Mouse (Mus musculus) kidney, postnatal 0 days (tissue): Measurements from ENCODE around the gene Il10rb. TPM values are rescaled to one million over a fixed set of nuclear protein-coding genes. Genes with fewer than 3 reads are reported as not detected.
"Not testable (repeated sequence)": the region's sequence is repeated elsewhere in the genome, so short reads cannot be mapped to it uniquely, and the experiment has no call there.

Experiments used
- ATAC-seq: fragments of 200-750 bp; cut with Nextera tagmentation; replicated peaks from 2 replicates; pipeline ENCODE4 v1.8.0; 2017; ENCODE audit warnings: low read depth, moderate number of reproducible peaks, moderate TSS enrichment, moderate library complexity; ENCODE audit not compliant: low FRiP score
- DNase-seq: peaks from one replicate; pipeline ENCODE4 v3.0.0-alpha.2; 2016; ENCODE audit warnings: low spot score
- H3K27ac ChIP-seq: fragments of 300-500 bp; sonication (generic); 2 replicates; pipeline ENCODE4 v1.5.1; 2014; ENCODE audit warnings: mild to moderate bottlenecking
- H3K27me3 ChIP-seq: fragments of 300-500 bp; sonication (generic); 2 replicates; pipeline ENCODE4 v1.6.1; 2014; ENCODE audit warnings: low read length, mixed read lengths; ENCODE audit not compliant: insufficient read depth
- H3K36me3 ChIP-seq: fragments of 300-500 bp; sonication (generic); 2 replicates; pipeline ENCODE4 v1.6.1; 2014; ENCODE audit warnings: low read length, mixed read lengths; ENCODE audit not compliant: insufficient read depth
- H3K4me1 ChIP-seq: fragments of 300-500 bp; sonication (generic); replicated peaks from 2 replicates; pipeline ENCODE4 v1.6.1; 2014; ENCODE audit warnings: antibody characterized with exemption, low read length, mixed read lengths; ENCODE audit not compliant: insufficient read depth
- H3K4me2 ChIP-seq: fragments of 300-500 bp; sonication (generic); 2 replicates; pipeline ENCODE4 v1.6.1; 2014; ENCODE audit warnings: mild to moderate bottlenecking, low read length, moderate library complexity, mixed read lengths
- H3K4me3 ChIP-seq: fragments of 300-500 bp; sonication (generic); replicated peaks from 2 replicates; pipeline ENCODE4 v1.5.1; 2014; ENCODE audit warnings: low read depth, low read length
- H3K9ac ChIP-seq: fragments of 300-500 bp; sonication (generic); 2 replicates; pipeline ENCODE4 v1.6.1; 2014; ENCODE audit warnings: low read depth, low read length
- H3K9me3 ChIP-seq: fragments of 300-500 bp; sonication (generic); replicated peaks from 2 replicates; pipeline ENCODE4 v1.6.1; 2016; ENCODE audit warnings: low read length, inconsistent platforms, mixed read lengths
- CTCF ChIP-seq: IDR thresholded peaks from 2 replicates; pipeline ENCODE4 v1.5.1; 2016; ENCODE audit warnings: antibody characterized with exemption, low read depth, mild to moderate bottlenecking, moderate library complexity
- WGBS: fragments of 180-500 bp; shearing (Covaris S2); extraction: QIAGEN DNeasy Blood & Tissue Kit; methylation state at CpG from one replicate; pipeline ENCODE4 v1.1.7; 2014; 5-methylcytosine and 5-hydroxymethylcytosine counted together
- polyA plus RNA-seq: library from polyadenylated mRNA; unstranded; fragments of >200 nt; fragmentation: Nextera tagmentation; extraction: Ambion mirVana; gene quantifications from 2 replicates; pipeline ENCODE4 v1.2.1, GENCODE M21; 2015

Gene Il10rb
- polyA plus RNA-seq, 1 experiment from 2014 or later: 44.6 TPM

DNA sequence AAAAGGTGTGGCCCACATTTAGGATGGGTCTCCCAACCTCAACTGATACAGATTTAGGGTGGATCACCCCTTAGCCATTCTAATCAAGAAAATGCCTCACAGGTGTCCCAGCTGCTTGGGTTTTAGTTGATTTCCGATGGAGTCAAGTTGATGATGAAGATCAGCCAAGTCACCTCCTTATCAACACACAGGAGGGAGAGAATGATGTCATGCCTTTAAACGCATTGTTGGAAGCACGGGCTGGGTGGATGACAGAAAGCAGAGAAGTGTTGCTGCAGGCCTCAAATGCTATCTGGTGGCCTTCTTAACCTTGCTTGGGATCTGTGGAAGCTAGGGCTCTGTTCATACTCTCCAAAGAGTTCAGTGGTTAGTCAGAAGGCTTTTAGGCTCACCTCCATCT, 28.2 kb downstream of the Il10rb start:
- Histone ChIP-seq H3K4me2 (no peak overlapping the region), H3K27ac (no peak overlapping the region), H3K9ac (no peak overlapping the region), H3K27me3 (no peaks in the 10 kb centered on the region), H3K9me3 (no peaks in the 10 kb centered on the region), H3K4me1 (no peaks in the 10 kb centered on the region), H3K36me3 (no peaks in the 10 kb centered on the region), H3K4me3 (no peak overlapping the region)
- TF ChIP-seq CTCF: no peak
- ATAC-seq (no peak), DNase-seq (no peak)
- WGBS: 85% methylated on average over 3 of the region's 3 CpGs

- TF ChIP-seq CTCF: no peak
- DNase-seq: no peak
- H3K27ac ChIP-seq: no peak overlapping the region; the same call in 1 of the 2 replicates
- WGBS: 60% methylated on average over 3 of the region's 3 CpGs
- H3K4me1 ChIP-seq: no peaks in the 10 kb centered on the region
- H3K9me3 ChIP-seq: no peaks in the 10 kb centered on the region
- no peak overlapping the region for H3K9ac ChIP-seq
- no peak overlapping the region for H3K4me2 ChIP-seq
- H3K27me3 ChIP-seq: no peaks in the 10 kb centered on the region
- no peak overlapping the region for H3K4me3 ChIP-seq
- H3K36me3 ChIP-seq: no peaks in the 10 kb centered on the region
- no peak for ATAC-seq
These were observed 32.1 kb downstream of the Il10rb start for GRCm38 (mm10) chr16:91438081-91438480.

DNA sequence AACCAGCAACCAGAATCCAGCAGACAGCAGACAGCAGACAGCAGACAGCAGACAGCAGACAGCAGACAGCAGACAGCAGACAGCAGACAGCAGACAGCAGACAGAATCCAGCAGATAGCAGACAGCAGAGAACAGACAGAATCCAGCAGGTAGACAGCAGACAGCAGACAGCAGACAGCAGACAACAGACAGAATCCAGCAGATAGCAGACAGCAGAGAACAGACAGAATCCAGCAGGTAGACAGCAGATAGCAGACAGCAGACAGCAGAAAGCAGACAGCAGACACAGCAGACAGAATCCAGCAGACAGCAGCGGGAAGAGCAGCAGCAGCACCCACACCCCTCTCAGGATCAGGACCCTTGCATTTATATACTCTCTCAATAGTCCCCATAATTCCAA, 32.6 kb downstream of the Il10rb start:
- 70% methylated on average over 1 of the region's 1 CpGs for WGBS

DNA sequence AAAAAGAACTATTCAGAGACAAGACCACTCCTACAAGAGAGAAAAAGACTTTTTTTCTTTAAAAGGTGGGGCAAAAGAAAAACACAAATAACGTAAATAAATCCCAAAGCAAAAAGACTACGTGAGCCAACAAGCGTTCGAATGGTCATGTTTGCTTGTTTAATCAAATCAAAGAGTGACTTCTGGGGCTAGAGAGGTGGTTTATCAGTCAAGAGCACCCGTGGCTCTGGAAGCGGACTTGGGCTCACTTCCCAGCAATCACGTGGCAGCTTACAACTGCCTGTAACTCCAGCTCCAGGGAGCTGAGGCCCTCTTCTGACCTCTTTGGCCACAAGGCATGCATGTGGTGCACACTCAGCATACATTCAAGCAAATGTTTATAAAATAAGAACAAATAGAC, 35.4 kb downstream of the Il10rb start:
- H3K36me3 ChIP-seq: no peaks in the 10 kb centered on the region
- WGBS: 47% methylated on average over 7 of the region's 7 CpGs
- no peak overlapping the region for H3K9ac ChIP-seq
- H3K9me3 ChIP-seq: no peaks in the 10 kb centered on the region
- ATAC-seq (no peak), DNase-seq (peak; percentile 48)
- no peak overlapping the region for H3K4me2 ChIP-seq
- H3K27ac ChIP-seq: no peak overlapping the region
- peak; percentile 31; the same call in 1 of the 2 replicates for TF ChIP-seq CTCF
- no peaks in the 10 kb centered on the region for H3K27me3 ChIP-seq
- no peak overlapping the region for H3K4me3 ChIP-seq
- no peaks in the 10 kb centered on the region for H3K4me1 ChIP-seq

More for the DNA sequence above, 32.6 kb downstream of the Il10rb start:
- not testable (repeated sequence) for H3K4me1 ChIP-seq, H3K9me3 ChIP-seq, ATAC-seq, H3K4me2 ChIP-seq, H3K27me3 ChIP-seq, DNase-seq, H3K27ac ChIP-seq, H3K9ac ChIP-seq, H3K4me3 ChIP-seq, H3K36me3 ChIP-seq

GRCm38 (mm10) chr16:91441811-91442240, 35.9 kb downstream of the Il10rb start:
- no peak for ATAC-seq

GRCm38 (mm10) chr16:91442446-91442845, 36.5 kb downstream of the Il10rb start:
- ATAC-seq (no peak), DNase-seq (no peak)
- Histone ChIP-seq H3K9me3 (no peaks in the 10 kb centered on the region), H3K36me3 (no peaks in the 10 kb centered on the region), H3K9ac (no peak overlapping the region), H3K4me1 (no peaks in the 10 kb centered on the region), H3K4me3 (no peak overlapping the region), H3K27me3 (no peaks in the 10 kb centered on the region), H3K4me2 (no peak overlapping the region), H3K27ac (no peak overlapping the region)
- WGBS: 79% methylated on average over 4 of the region's 4 CpGs
- TF ChIP-seq CTCF: no peak

More at GRCm38 (mm10) chr16:91441811-91442240, 35.9 kb downstream of the Il10rb start:
- H3K9ac ChIP-seq: no peak overlapping the region
- no peak for DNase-seq
- no peak overlapping the region for H3K4me3 ChIP-seq
- no peak overlapping the region for H3K27ac ChIP-seq
- no peaks in the 10 kb centered on the region for H3K4me1 ChIP-seq
- H3K27me3 ChIP-seq: no peaks in the 10 kb centered on the region
- H3K4me2 ChIP-seq: no peak overlapping the region
- no peaks in the 10 kb centered on the region for H3K9me3 ChIP-seq
- 85% methylated on average over 7 of the region's 7 CpGs for WGBS
- no peak for TF ChIP-seq CTCF
- no peaks in the 10 kb centered on the region for H3K36me3 ChIP-seq

DNA sequence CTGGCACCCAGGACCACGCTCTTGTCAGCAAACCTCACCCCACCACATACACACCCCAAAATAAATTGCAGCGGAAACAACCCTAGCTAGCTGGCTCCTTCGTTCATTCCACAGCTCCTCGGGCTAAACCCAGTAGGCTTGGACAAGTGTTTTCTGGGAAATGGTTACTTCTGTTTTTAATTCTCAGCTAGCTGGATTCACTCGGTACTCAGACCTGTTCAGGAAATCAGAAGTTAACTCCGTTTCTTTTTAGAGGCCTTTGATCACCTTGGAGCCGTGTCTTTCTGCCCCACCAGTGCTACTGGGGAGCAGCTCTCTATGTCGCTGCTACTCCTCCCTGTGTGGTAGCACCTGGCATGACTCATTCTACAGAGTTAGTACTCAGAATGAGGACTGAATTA, 37.2 kb downstream of the Il10rb start:
- Histone ChIP-seq H3K9me3 (no peaks in the 10 kb centered on the region), H3K4me2 (no peak overlapping the region), H3K9ac (no peak overlapping the region), H3K4me3 (no peak overlapping the region), H3K36me3 (no peaks in the 10 kb centered on the region), H3K4me1 (no peaks in the 10 kb centered on the region), H3K27me3 (no peaks in the 10 kb centered on the region), H3K27ac (no peak overlapping the region)
- ATAC-seq (no peak), DNase-seq (no peak)
- WGBS: 76% methylated on average over 8 of the region's 8 CpGs
- TF ChIP-seq CTCF: no peak
